Mouse (Mus musculus) ES-Bruce4 (cell line): ENCODE measurements at regions not wholly inside any gene's neighbourhood (a gene's known extent, or its start where the extent isn't known, plus 50 kb on each side); places are given as distances from the start of the nearest gene placed in this dataset.

Source experiments
- CTCF ChIP-seq: IDR thresholded peaks from one replicate; pipeline ENCODE4 v1.8.1; 2011; ENCODE audit warnings: low read depth, low read length
- EP300 ChIP-seq: IDR thresholded peaks from 2 replicates; pipeline ENCODE4 v1.6.1; 2011; ENCODE audit warnings: low read depth, low read length; ENCODE audit not compliant: insufficient read depth
- POLR2A ChIP-seq: IDR thresholded peaks from one replicate; pipeline ENCODE4 v1.8.1; 2011; ENCODE audit warnings: low read length; ENCODE audit not compliant: insufficient read depth

GRCm38 (mm10) chr2:101370991-101371736 is 253.4 kb upstream of the Rag2 start:
- no peak for TF ChIP-seq EP300
- TF ChIP-seq POLR2A = no peak
- TF ChIP-seq CTCF = no peak
